Mouse (Mus musculus) lung, postnatal 0 days (tissue): Measurements from ENCODE around the gene Cep57. TPM values are rescaled to one million over a fixed set of nuclear protein-coding genes. Genes with fewer than 3 reads are reported as not detected.
A peak's percentile ranks its signal among the peaks of the same experiment; 100 is the strongest.
"Not testable (repeated sequence)": the region's sequence is repeated elsewhere in the genome, so short reads cannot be mapped to it uniquely, and the experiment has no call there.

ENCODE experiments used
- ATAC-seq: fragments of 200-750 bp; cut with Nextera tagmentation; 2 replicates; pipeline ENCODE4 v1.8.0; 2017; ENCODE audit warnings: moderate library complexity
- DNase-seq: peaks from one replicate; pipeline ENCODE4 v3.0.0-alpha.2; 2016; ENCODE audit warnings: low spot score
- H3K27ac ChIP-seq: fragments of 300-500 bp; sonication (generic); 2 replicates; pipeline ENCODE4 v1.5.1; 2014; ENCODE audit warnings: antibody characterized with exemption, mild to moderate bottlenecking, low read length, mixed read lengths
- H3K27me3 ChIP-seq: fragments of 300-500 bp; sonication (generic); replicated peaks from 2 replicates; pipeline ENCODE4 v1.6.1; 2014; ENCODE audit warnings: low read length, mixed read lengths; ENCODE audit not compliant: insufficient read depth
- H3K36me3 ChIP-seq: fragments of 300-500 bp; sonication (generic); 2 replicates; pipeline ENCODE4 v1.6.1; 2014; ENCODE audit warnings: low read length, mixed read lengths; ENCODE audit not compliant: insufficient read depth
- H3K4me1 ChIP-seq: fragments of 300-500 bp; sonication (generic); 2 replicates; pipeline ENCODE4 v1.6.1; 2014; ENCODE audit warnings: antibody characterized with exemption, low read depth, low read length, mixed read lengths; ENCODE audit not compliant: insufficient read depth
- H3K4me2 ChIP-seq: fragments of 300-500 bp; sonication (generic); replicated peaks from 2 replicates; pipeline ENCODE4 v1.6.1; 2014; ENCODE audit warnings: low read depth, mild to moderate bottlenecking, low read length, moderate library complexity, mixed read lengths
- H3K4me3 ChIP-seq: fragments of 300-500 bp; sonication (generic); 2 replicates; pipeline ENCODE4 v1.5.1; 2014; ENCODE audit warnings: low read depth, low read length
- H3K9ac ChIP-seq: fragments of 300-500 bp; sonication (generic); replicated peaks from 2 replicates; pipeline ENCODE4 v1.6.1; 2014; ENCODE audit warnings: low read depth, mild to moderate bottlenecking
- H3K9me3 ChIP-seq: fragments of 300-500 bp; sonication (generic); 2 replicates; pipeline ENCODE4 v1.6.1; 2016; ENCODE audit warnings: low read length, mixed read lengths
- CTCF ChIP-seq: IDR thresholded peaks from 2 replicates; pipeline ENCODE4 v1.5.1; 2016; ENCODE audit warnings: antibody characterized with exemption, mild to moderate bottlenecking
- EP300 ChIP-seq: IDR thresholded peaks from 2 replicates; pipeline ENCODE4 v1.6.1; 2016; ENCODE audit warnings: antibody characterized with exemption, mild to moderate bottlenecking, control low read depth
- WGBS: fragments of 180-500 bp; shearing (Covaris S2); extraction: QIAGEN DNeasy Blood & Tissue Kit; methylation state at CpG from one replicate; pipeline ENCODE4 v1.1.7; 2014; 5-methylcytosine and 5-hydroxymethylcytosine counted together
- polyA plus RNA-seq: library from polyadenylated mRNA; unstranded; fragments of >200 nt; fragmentation: Nextera tagmentation; extraction: Ambion mirVana; gene quantifications from 2 replicates; pipeline ENCODE4 v1.2.1, GENCODE M21; 2015

Cep57 gene
- polyA plus RNA-seq, 1 experiment from 2014 or later, result 26.7 TPM

- peaks cover 23% of the 10 kb centered on the region for H3K36me3 ChIP-seq
- no peak overlapping the region for H3K4me2 ChIP-seq
- ATAC-seq (peak; percentile 37; the same call in 1 of the 2 replicates), DNase-seq (no peak)
- H3K9ac ChIP-seq, result no peak overlapping the region
- no peaks in the 10 kb centered on the region for H3K4me1 ChIP-seq
- TF ChIP-seq EP300 (no peak), CTCF (no peak)
- no peaks in the 10 kb centered on the region for H3K27me3 ChIP-seq
- no peak overlapping the region for H3K4me3 ChIP-seq
- H3K9me3 ChIP-seq, result no peaks in the 10 kb centered on the region
- WGBS, result 79% methylated on average over 5 of the region's 5 CpGs
- no peak overlapping the region for H3K27ac ChIP-seq
Measured at GRCm38 (mm10) chr9:13807657-13808056, 19.2 kb downstream of the Cep57 start.

GRCm38 (mm10) chr9:13806854-13807253 is 20.1 kb downstream of the Cep57 start:
- DNase-seq, result peak; percentile 62
- H3K27me3 ChIP-seq, result no peaks in the 10 kb centered on the region
- H3K4me1 ChIP-seq, result no peaks in the 10 kb centered on the region
- H3K27ac ChIP-seq, result no peak overlapping the region
- TF ChIP-seq EP300 (peak; percentile 84), CTCF (no peak)
- peak; percentile 91 for ATAC-seq
- peaks cover 20% of the 10 kb centered on the region for H3K36me3 ChIP-seq
- H3K4me3 ChIP-seq, result no peak overlapping the region
- no peaks in the 10 kb centered on the region for H3K9me3 ChIP-seq
- no peak overlapping the region for H3K4me2 ChIP-seq
- no peak overlapping the region for H3K9ac ChIP-seq
- WGBS, result 74% methylated on average over 7 of the region's 7 CpGs

GRCm38 (mm10) chr9:13804480-13804879 is 22.4 kb downstream of the Cep57 start:
- Histone ChIP-seq H3K9ac (no peak overlapping the region), H3K4me3 (no peak overlapping the region), H3K27ac (no peak overlapping the region), H3K9me3 (no peaks in the 10 kb centered on the region), H3K27me3 (no peaks in the 10 kb centered on the region), H3K4me1 (no peaks in the 10 kb centered on the region), H3K36me3 (peaks cover 23% of the 10 kb centered on the region), H3K4me2 (no peak overlapping the region)
- TF ChIP-seq EP300 (no peak), CTCF (no peak)
- ATAC-seq (no peak), DNase-seq (no peak)
- 81% methylated on average over 1 of the region's 1 CpGs for WGBS

GRCm38 (mm10) chr9:13794756-13795155 is 32.2 kb downstream of the Cep57 start:
- no peak overlapping the region for H3K4me2 ChIP-seq
- TF ChIP-seq EP300, result no peak
- no peak for TF ChIP-seq CTCF
- WGBS, result 96% methylated on average over 2 of the region's 2 CpGs
- H3K4me3 ChIP-seq, result no peak overlapping the region
- H3K4me1 ChIP-seq, result no peaks in the 10 kb centered on the region
- no peaks in the 10 kb centered on the region for H3K27me3 ChIP-seq
- H3K9me3 ChIP-seq, result no peaks in the 10 kb centered on the region
- H3K36me3 ChIP-seq, result peaks cover 31% of the 10 kb centered on the region; the same call in 1 of the 2 replicates
- ATAC-seq, result no peak
- DNase-seq, result no peak
- H3K9ac ChIP-seq, result no peak overlapping the region
- H3K27ac ChIP-seq, result no peak overlapping the region

- no peak overlapping the region for H3K4me3 ChIP-seq
- H3K9me3 ChIP-seq, result no peaks in the 10 kb centered on the region
- no peak for TF ChIP-seq EP300
- peak; percentile 9; the same call in 1 of the 2 replicates for TF ChIP-seq CTCF
- no peaks in the 10 kb centered on the region for H3K4me1 ChIP-seq
- no peak overlapping the region for H3K4me2 ChIP-seq
- DNase-seq, result no peak
- no peak for ATAC-seq
- 65% methylated on average over 1 of the region's 1 CpGs for WGBS
- H3K36me3 ChIP-seq, result peaks cover 29% of the 10 kb centered on the region; the same call in 1 of the 2 replicates
- H3K27me3 ChIP-seq, result no peaks in the 10 kb centered on the region
- H3K27ac ChIP-seq, result no peak overlapping the region
- no peak overlapping the region for H3K9ac ChIP-seq
Measured at GRCm38 (mm10) chr9:13794302-13794701, 32.6 kb downstream of the Cep57 start.

GRCm38 (mm10) chr9:13790864-13791263 is 36.0 kb downstream of the Cep57 start:
- WGBS, result 96% methylated on average over 7 of the region's 8 CpGs
- not testable (repeated sequence) for H3K4me3 ChIP-seq
- H3K36me3 ChIP-seq, result peaks cover 41% of the 10 kb centered on the region

GRCm38 (mm10) chr9:13781985-13782384 is 44.9 kb downstream of the Cep57 start:
- DNase-seq (no peak), ATAC-seq (no peak)
- no peak overlapping the region for H3K9ac ChIP-seq
- WGBS, result 94% methylated on average over 1 of the region's 1 CpGs
- TF ChIP-seq EP300, result no peak
- TF ChIP-seq CTCF, result no peak
- no peak overlapping the region for H3K4me2 ChIP-seq
- H3K27me3 ChIP-seq, result no peaks in the 10 kb centered on the region
- no peaks in the 10 kb centered on the region for H3K9me3 ChIP-seq
- H3K4me3 ChIP-seq, result no peak overlapping the region
- no peaks in the 10 kb centered on the region; the same call in 1 of the 2 replicates for H3K4me1 ChIP-seq
- peaks cover 16% of the 10 kb centered on the region; the same call in 1 of the 2 replicates for H3K36me3 ChIP-seq
- H3K27ac ChIP-seq, result no peak overlapping the region

More at GRCm38 (mm10) chr9:13790864-13791263, 36.0 kb downstream of the Cep57 start:
- H3K27ac ChIP-seq, ATAC-seq, DNase-seq, H3K27me3 ChIP-seq, H3K4me2 ChIP-seq, H3K9ac ChIP-seq, H3K4me1 ChIP-seq, H3K9me3 ChIP-seq: not testable (repeated sequence)
